Mouse (Mus musculus): ENCODE results near the gene Efemp1. TPM values are rescaled to one million over a fixed set of nuclear protein-coding genes. Genes with fewer than 3 reads are reported as not detected.

Efemp1 gene
- 2.8 and 3.3 TPM in 2 replicates for polyA plus RNA-seq (2012; rRNA removed)

DNA sequence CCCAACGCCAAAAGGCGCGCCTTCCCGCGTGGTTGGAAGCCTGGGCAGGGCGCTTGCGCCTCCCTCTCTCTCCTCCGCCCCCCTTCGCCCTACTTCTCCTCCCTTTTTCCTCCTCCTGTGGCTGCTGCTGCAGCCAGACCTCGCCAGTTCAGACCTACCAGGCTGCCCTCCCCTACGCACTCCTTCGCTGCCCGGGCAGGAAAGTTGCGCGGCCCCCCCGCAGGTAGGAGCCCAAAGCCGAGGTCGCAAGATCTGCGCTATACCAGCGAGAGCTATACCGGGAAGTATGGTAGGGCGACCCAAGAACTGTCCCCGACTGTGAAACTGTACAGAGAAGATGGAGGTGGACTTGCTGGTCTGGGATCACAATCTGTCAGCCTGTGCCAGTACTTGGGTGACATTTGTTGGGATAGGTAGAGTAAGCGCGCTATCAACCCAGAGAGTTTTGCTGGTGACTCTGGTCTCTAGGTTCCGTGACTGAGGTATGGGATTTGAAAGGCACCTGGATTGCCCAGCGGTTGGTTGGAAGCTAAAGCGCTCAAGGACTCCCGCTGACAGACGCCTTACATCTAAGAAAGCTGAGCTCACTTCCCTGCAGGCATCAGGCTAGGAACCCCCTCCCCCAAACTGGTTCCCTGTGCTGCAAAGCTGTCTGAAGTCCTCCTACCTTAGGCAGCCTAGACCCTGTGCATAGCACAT is at the start of gene Efemp1:
Gene Efemp1 (plus strand): TSS at position 103 of the 699 bp plus-strand sequence.
- H3K27ac ChIP-seq (ENCODE audit: control insufficient read depth, insufficient read depth, low read depth, low read length) = no peak within 1 kb of the TSS
- H3K36me3 ChIP-seq (ENCODE audit: control insufficient read depth, insufficient read depth, low read length) = no peaks in the 10 kb centered on the region
- peak within 1 kb of the TSS; percentile 72 for H3K4me3 ChIP-seq (ENCODE audit: control insufficient read depth, low read depth, low read length)
- peaks cover 2% of the 10 kb centered on the region; the same call in 1 of the 2 replicates for H3K4me1 ChIP-seq (ENCODE audit: control insufficient read depth, insufficient read depth, low read length)
- H3K27me3 ChIP-seq (ENCODE audit: control insufficient read depth, insufficient read depth, low read length) = no peaks in the 10 kb centered on the region
- TF ChIP-seq POLR2A (IDR thresholded peaks at IDR 0.05; ENCODE audit: control insufficient read depth, low read depth, low read length) = no peak
- TF ChIP-seq CTCF (IDR thresholded peaks at IDR 0.05; ENCODE audit: control insufficient read depth, insufficient read depth, insufficient replicate concordance, low read depth, low read length) = no peak

DNA sequence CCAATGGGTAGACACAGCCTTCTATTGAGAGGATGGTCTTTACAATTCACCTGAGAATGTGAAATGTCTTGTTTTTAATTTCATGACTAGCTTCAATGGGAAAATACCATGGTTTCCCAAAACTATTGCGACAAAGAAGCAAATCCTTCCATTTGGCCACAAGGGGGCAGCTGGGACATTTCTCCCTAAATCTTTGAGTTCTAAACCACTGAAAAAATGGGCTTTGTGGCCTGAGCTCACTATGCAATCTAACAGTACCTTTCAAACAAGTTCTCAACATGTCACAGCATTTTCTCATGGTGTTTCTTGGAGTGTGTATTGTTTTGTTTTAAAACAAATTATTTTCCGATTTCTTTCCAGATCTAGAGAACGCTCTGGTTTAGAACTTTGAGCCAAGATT is 44.3 kb upstream of the Efemp1 start:
- TF ChIP-seq POLR2A (IDR thresholded peaks at IDR 0.05; ENCODE audit: control insufficient read depth, low read depth, low read length) (no peak), CTCF (IDR thresholded peaks at IDR 0.05; ENCODE audit: control insufficient read depth, insufficient read depth, insufficient replicate concordance, low read depth, low read length) (no peak)
- no peaks in the 10 kb centered on the region for H3K36me3 ChIP-seq (ENCODE audit: control insufficient read depth, insufficient read depth, low read length)
- no peaks in the 10 kb centered on the region for H3K4me1 ChIP-seq (ENCODE audit: control insufficient read depth, insufficient read depth, low read length)
- no peaks in the 10 kb centered on the region for H3K27me3 ChIP-seq (ENCODE audit: control insufficient read depth, insufficient read depth, low read length)
- no peak overlapping the region for H3K27ac ChIP-seq (ENCODE audit: control insufficient read depth, insufficient read depth, low read depth, low read length)
- H3K4me3 ChIP-seq (ENCODE audit: control insufficient read depth, low read depth, low read length) = no peak overlapping the region

DNA sequence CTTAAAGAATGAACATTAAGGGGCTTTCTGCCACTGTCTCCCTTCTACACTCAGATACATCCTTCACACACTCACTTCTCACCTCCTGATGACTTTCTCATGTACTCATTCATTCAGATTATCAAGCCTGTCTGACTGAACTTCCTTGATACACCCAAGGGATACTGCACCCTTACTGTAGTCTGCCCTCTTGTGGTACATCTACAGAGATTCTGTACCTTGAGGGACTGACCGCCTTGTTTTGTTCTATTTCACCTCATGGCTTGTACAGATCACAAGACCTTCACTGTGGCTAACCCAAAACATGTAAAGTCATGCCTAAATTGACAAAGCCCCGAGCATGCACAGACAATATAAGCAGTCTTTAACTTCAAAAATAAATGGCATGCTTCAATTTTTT is 41.1 kb upstream of the Efemp1 start:
- Histone ChIP-seq H3K27me3 (ENCODE audit: control insufficient read depth, insufficient read depth, low read length) (no peaks in the 10 kb centered on the region), H3K4me3 (ENCODE audit: control insufficient read depth, low read depth, low read length) (no peak overlapping the region), H3K27ac (ENCODE audit: control insufficient read depth, insufficient read depth, low read depth, low read length) (no peak overlapping the region), H3K36me3 (ENCODE audit: control insufficient read depth, insufficient read depth, low read length) (no peaks in the 10 kb centered on the region), H3K4me1 (ENCODE audit: control insufficient read depth, insufficient read depth, low read length) (no peaks in the 10 kb centered on the region)
- no peak for TF ChIP-seq POLR2A (IDR thresholded peaks at IDR 0.05; ENCODE audit: control insufficient read depth, low read depth, low read length)
- TF ChIP-seq CTCF (IDR thresholded peaks at IDR 0.05; ENCODE audit: control insufficient read depth, insufficient read depth, insufficient replicate concordance, low read depth, low read length) = no peak

DNA sequence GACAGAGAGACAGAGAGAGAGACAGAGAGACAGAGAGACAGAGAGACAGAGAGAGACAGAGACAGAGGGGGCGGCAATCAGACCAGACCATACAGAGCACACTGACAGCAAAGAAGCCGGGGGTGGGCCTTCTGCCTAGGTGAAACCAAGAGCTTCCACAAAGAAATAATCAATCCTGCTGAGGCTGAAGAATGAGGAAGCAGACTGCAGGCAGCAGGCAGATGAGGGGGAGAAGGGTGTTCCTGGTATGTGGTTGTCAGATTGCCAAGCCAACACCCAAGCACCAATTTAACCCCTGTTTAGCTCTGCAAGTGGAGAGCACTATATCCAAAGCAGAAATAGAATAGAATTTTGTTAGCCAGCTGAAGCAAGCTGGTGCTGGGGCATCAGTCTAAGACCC is 40.4 kb upstream of the Efemp1 start:
- no peak for TF ChIP-seq CTCF (IDR thresholded peaks at IDR 0.05; ENCODE audit: control insufficient read depth, insufficient read depth, insufficient replicate concordance, low read depth, low read length)
- no peak for TF ChIP-seq POLR2A (IDR thresholded peaks at IDR 0.05; ENCODE audit: control insufficient read depth, low read depth, low read length)
- no peak overlapping the region for H3K4me3 ChIP-seq (ENCODE audit: control insufficient read depth, low read depth, low read length)
- H3K27ac ChIP-seq (ENCODE audit: control insufficient read depth, insufficient read depth, low read depth, low read length) = no peak overlapping the region
- no peaks in the 10 kb centered on the region for H3K27me3 ChIP-seq (ENCODE audit: control insufficient read depth, insufficient read depth, low read length)
- no peaks in the 10 kb centered on the region for H3K36me3 ChIP-seq (ENCODE audit: control insufficient read depth, insufficient read depth, low read length)
- no peaks in the 10 kb centered on the region for H3K4me1 ChIP-seq (ENCODE audit: control insufficient read depth, insufficient read depth, low read length)

DNA sequence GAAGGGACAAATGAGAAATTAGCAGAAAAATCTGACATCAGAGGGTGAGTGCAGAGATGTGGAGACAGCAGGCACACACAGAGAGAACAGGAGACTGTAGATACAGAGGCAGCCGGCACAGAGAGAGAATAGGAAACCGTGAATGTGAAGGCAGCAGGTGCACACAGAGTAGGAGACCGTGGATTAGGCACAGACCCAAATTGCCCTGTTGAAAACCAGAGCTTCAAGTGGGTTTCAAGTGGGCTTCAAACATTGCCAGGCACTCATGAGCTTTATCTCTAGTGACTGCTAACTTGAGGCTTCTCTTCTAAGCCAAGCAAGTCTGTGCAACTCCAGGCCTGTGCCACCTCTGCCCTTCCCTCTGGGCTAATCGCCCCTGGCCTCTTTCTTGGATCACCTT is 35.6 kb upstream of the Efemp1 start:
- Histone ChIP-seq H3K4me1 (ENCODE audit: control insufficient read depth, insufficient read depth, low read length) (no peaks in the 10 kb centered on the region), H3K27me3 (ENCODE audit: control insufficient read depth, insufficient read depth, low read length) (no peaks in the 10 kb centered on the region), H3K36me3 (ENCODE audit: control insufficient read depth, insufficient read depth, low read length) (no peaks in the 10 kb centered on the region), H3K27ac (ENCODE audit: control insufficient read depth, insufficient read depth, low read depth, low read length) (no peak overlapping the region), H3K4me3 (ENCODE audit: control insufficient read depth, low read depth, low read length) (no peak overlapping the region)
- no peak for TF ChIP-seq CTCF (IDR thresholded peaks at IDR 0.05; ENCODE audit: control insufficient read depth, insufficient read depth, insufficient replicate concordance, low read depth, low read length)
- no peak for TF ChIP-seq POLR2A (IDR thresholded peaks at IDR 0.05; ENCODE audit: control insufficient read depth, low read depth, low read length)

DNA sequence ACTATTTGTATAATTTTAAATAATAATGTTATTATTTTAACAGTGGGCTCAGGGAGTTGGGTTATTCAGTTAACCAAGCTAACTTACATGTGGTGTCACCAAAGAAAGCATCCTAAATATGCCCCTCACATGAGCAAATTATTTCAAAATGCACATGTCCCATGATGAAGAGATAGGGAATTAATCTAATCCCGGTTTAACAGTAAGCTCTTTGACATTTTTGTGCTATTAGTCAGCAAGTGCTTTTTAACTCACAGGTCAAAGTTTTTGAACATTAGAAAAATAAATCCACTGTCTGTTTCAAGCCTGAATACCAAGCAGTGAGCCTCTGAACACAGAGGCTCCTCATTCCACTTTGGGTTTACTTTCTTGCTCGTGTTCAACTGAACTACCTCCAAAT is 26.1 kb upstream of the Efemp1 start:
- no peak overlapping the region for H3K4me3 ChIP-seq (ENCODE audit: control insufficient read depth, low read depth, low read length)
- no peaks in the 10 kb centered on the region for H3K27me3 ChIP-seq (ENCODE audit: control insufficient read depth, insufficient read depth, low read length)
- no peaks in the 10 kb centered on the region for H3K36me3 ChIP-seq (ENCODE audit: control insufficient read depth, insufficient read depth, low read length)
- H3K4me1 ChIP-seq (ENCODE audit: control insufficient read depth, insufficient read depth, low read length) = no peaks in the 10 kb centered on the region
- no peak overlapping the region for H3K27ac ChIP-seq (ENCODE audit: control insufficient read depth, insufficient read depth, low read depth, low read length)
- TF ChIP-seq POLR2A (IDR thresholded peaks at IDR 0.05; ENCODE audit: control insufficient read depth, low read depth, low read length) (no peak), CTCF (IDR thresholded peaks at IDR 0.05; ENCODE audit: control insufficient read depth, insufficient read depth, insufficient replicate concordance, low read depth, low read length) (no peak)

DNA sequence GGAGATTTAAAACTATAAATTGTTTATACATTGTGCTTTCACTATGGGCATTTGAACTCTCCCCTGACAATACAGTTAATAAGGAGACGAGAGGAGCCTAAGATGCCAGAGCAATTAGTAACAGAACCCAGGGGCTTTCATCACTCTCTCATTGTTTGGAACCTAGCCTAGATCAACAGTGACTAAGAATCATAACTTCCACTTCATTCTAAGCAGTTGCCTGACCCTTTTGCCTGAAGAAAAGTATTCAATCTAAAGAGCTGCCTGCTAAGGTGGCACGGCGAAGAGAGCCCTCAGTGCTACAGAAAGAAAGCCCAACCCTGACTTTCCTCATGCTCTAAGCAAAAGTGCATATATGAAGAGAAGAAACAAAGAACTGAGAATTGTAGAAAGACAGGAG is 19.2 kb upstream of the Efemp1 start:
- H3K4me1 ChIP-seq (ENCODE audit: control insufficient read depth, insufficient read depth, low read length) = no peaks in the 10 kb centered on the region
- H3K27ac ChIP-seq (ENCODE audit: control insufficient read depth, insufficient read depth, low read depth, low read length) = no peak overlapping the region
- no peaks in the 10 kb centered on the region for H3K27me3 ChIP-seq (ENCODE audit: control insufficient read depth, insufficient read depth, low read length)
- no peaks in the 10 kb centered on the region for H3K36me3 ChIP-seq (ENCODE audit: control insufficient read depth, insufficient read depth, low read length)
- H3K4me3 ChIP-seq (ENCODE audit: control insufficient read depth, low read depth, low read length) = no peak overlapping the region
- TF ChIP-seq POLR2A (IDR thresholded peaks at IDR 0.05; ENCODE audit: control insufficient read depth, low read depth, low read length) = no peak
